Mouse (Mus musculus): ENCODE data around the gene Acad9.

- no peak for TF ChIP-seq CTCF (IDR thresholded peaks at IDR 0.05)
- no peak for TF ChIP-seq EP300 (IDR thresholded peaks at IDR 0.05; ENCODE audit: insufficient read depth, low read depth, low read length)
Measured at GRCm38 (mm10) chr3:36136152-36136551, 70.4 kb downstream of the Acad9 start.

All from heart, adult 2 months (tissue).